Mouse (Mus musculus) liver, embryonic 15.5 days (tissue): ENCODE measurements at regions not wholly inside any gene's neighbourhood (a gene's known extent, or its start where the extent isn't known, plus 50 kb on each side); places are given as distances from the start of the nearest gene placed in this dataset.
"Not testable (repeated sequence)": the region's sequence is repeated elsewhere in the genome, so short reads cannot be mapped to it uniquely, and the experiment has no call there.

ENCODE experiments used
- ATAC-seq: fragments of 200-750 bp; cut with Nextera tagmentation; 2 replicates; pipeline ENCODE4 v1.8.0; 2017; ENCODE audit warnings: moderate number of reproducible peaks, mild to moderate bottlenecking, moderate library complexity; ENCODE audit not compliant: insufficient read depth
- H3K27ac ChIP-seq: fragments of 300-500 bp; sonication (generic); replicated peaks from 2 replicates; pipeline ENCODE4 v1.5.1; 2015; ENCODE audit warnings: mild to moderate bottlenecking, inconsistent platforms
- H3K27me3 ChIP-seq: fragments of 300-500 bp; sonication (generic); 2 replicates; pipeline ENCODE4 v1.6.1; 2015; ENCODE audit warnings: mild to moderate bottlenecking, inconsistent platforms
- H3K36me3 ChIP-seq: fragments of 300-500 bp; sonication (generic); replicated peaks from 2 replicates; pipeline ENCODE4 v1.6.1; 2015; ENCODE audit warnings: moderate library complexity, mild to moderate bottlenecking, inconsistent platforms
- H3K4me1 ChIP-seq: fragments of 300-500 bp; sonication (generic); replicated peaks from 2 replicates; pipeline ENCODE4 v1.6.1; 2015; ENCODE audit warnings: inconsistent platforms
- H3K4me2 ChIP-seq: fragments of 300-500 bp; sonication (generic); 2 replicates; pipeline ENCODE4 v1.6.1; 2015; ENCODE audit warnings: moderate library complexity, mild to moderate bottlenecking, inconsistent platforms
- H3K4me3 ChIP-seq: fragments of 300-500 bp; sonication (generic); replicated peaks from 2 replicates; pipeline ENCODE4 v1.5.1; 2015; ENCODE audit warnings: mild to moderate bottlenecking, inconsistent platforms
- H3K9ac ChIP-seq: fragments of 300-500 bp; sonication (generic); 2 replicates; pipeline ENCODE4 v1.6.1; 2015; ENCODE audit warnings: moderate library complexity, mild to moderate bottlenecking, inconsistent platforms
- H3K9me3 ChIP-seq: fragments of 300-500 bp; sonication (generic); replicated peaks from 2 replicates; pipeline ENCODE4 v1.6.1; 2016; ENCODE audit warnings: inconsistent platforms
- WGBS: fragments of 180-500 bp; shearing (Covaris S2); methylation state at CpG from one replicate; pipeline ENCODE4 v1.1.7; 2015; ENCODE audit warnings: mixed read lengths; ENCODE audit not compliant: insufficient replicate concordance; 5-methylcytosine and 5-hydroxymethylcytosine counted together

GRCm38 (mm10) chr6:73587686-73588085, 118.2 kb upstream of the 4931417E11Rik start:
- 54% methylated on average over 2 of the region's 2 CpGs for WGBS
- no peaks in the 10 kb centered on the region for H3K9me3 ChIP-seq
- no peaks in the 10 kb centered on the region for H3K36me3 ChIP-seq
- ATAC-seq: no peak
- H3K4me3 ChIP-seq: no peak overlapping the region
- H3K27ac ChIP-seq: no peak overlapping the region
- no peak overlapping the region for H3K9ac ChIP-seq
- no peak overlapping the region for H3K4me2 ChIP-seq
- H3K4me1 ChIP-seq: no peaks in the 10 kb centered on the region
- H3K27me3 ChIP-seq: no peaks in the 10 kb centered on the region

GRCm38 (mm10) chr6:73576708-73577107, 107.2 kb upstream of the 4931417E11Rik start:
- no peak overlapping the region for H3K4me3 ChIP-seq
- H3K27ac ChIP-seq: no peak overlapping the region
- no peak overlapping the region for H3K4me2 ChIP-seq
- WGBS: 57% methylated on average over 2 of the region's 2 CpGs
- no peak overlapping the region for H3K9ac ChIP-seq
- no peaks in the 10 kb centered on the region for H3K4me1 ChIP-seq
- no peaks in the 10 kb centered on the region for H3K9me3 ChIP-seq
- no peaks in the 10 kb centered on the region for H3K27me3 ChIP-seq
- no peak for ATAC-seq
- H3K36me3 ChIP-seq: no peaks in the 10 kb centered on the region

GRCm38 (mm10) chr6:73560000-73560399, 90.5 kb upstream of the 4931417E11Rik start:
- Histone ChIP-seq H3K9me3 (no peaks in the 10 kb centered on the region), H3K4me2 (no peak overlapping the region), H3K36me3 (no peaks in the 10 kb centered on the region), H3K4me3 (no peak overlapping the region), H3K9ac (no peak overlapping the region), H3K27ac (no peak overlapping the region), H3K4me1 (no peaks in the 10 kb centered on the region), H3K27me3 (no peaks in the 10 kb centered on the region)
- peak; percentile 49; the same call in 1 of the 2 replicates for ATAC-seq
- 27% methylated on average over 2 of the region's 2 CpGs for WGBS

- H3K9ac ChIP-seq: no peak overlapping the region
- H3K4me2 ChIP-seq: 0 out of 2 replicates have a peak overlapping the region, but pooled peaks have one; percentile 13
- 31% methylated on average over 1 of the region's 1 CpGs for WGBS
- H3K9me3 ChIP-seq: no peaks in the 10 kb centered on the region
- H3K4me3 ChIP-seq: no peak overlapping the region
- H3K27me3 ChIP-seq: no peaks in the 10 kb centered on the region
- H3K27ac ChIP-seq: no peak overlapping the region
- H3K4me1 ChIP-seq: peaks cover 16% of the 10 kb centered on the region; the same call in 1 of the 2 replicates
- peak; percentile 81 for ATAC-seq
- no peaks in the 10 kb centered on the region for H3K36me3 ChIP-seq
Observed at GRCm38 (mm10) chr6:73530559-73530958, 61.1 kb upstream of the 4931417E11Rik start.

GRCm38 (mm10) chr6:73530098-73530497, 60.6 kb upstream of the 4931417E11Rik start:
- Histone ChIP-seq H3K36me3 (no peaks in the 10 kb centered on the region), H3K4me1 (peaks cover 16% of the 10 kb centered on the region; the same call in 1 of the 2 replicates), H3K27me3 (no peaks in the 10 kb centered on the region), H3K9me3 (no peaks in the 10 kb centered on the region), H3K9ac (no peak overlapping the region), H3K4me3 (no peak overlapping the region), H3K4me2 (0 out of 2 replicates have a peak overlapping the region, but pooled peaks have one; percentile 13), H3K27ac (no peak overlapping the region)
- WGBS: 39% methylated on average over 1 of the region's 1 CpGs
- ATAC-seq: peak; percentile 93

GRCm38 (mm10) chr6:73523658-73524057, 54.2 kb upstream of the 4931417E11Rik start:
- Histone ChIP-seq H3K27me3 (no peaks in the 10 kb centered on the region), H3K4me1 (no peaks in the 10 kb centered on the region), H3K4me3 (no peak overlapping the region), H3K9me3 (no peaks in the 10 kb centered on the region), H3K9ac (no peak overlapping the region), H3K4me2 (no peak overlapping the region), H3K27ac (no peak overlapping the region), H3K36me3 (no peaks in the 10 kb centered on the region)
- ATAC-seq: no peak
- WGBS: 50% methylated on average over 9 of the region's 9 CpGs

- H3K4me2 ChIP-seq, H3K36me3 ChIP-seq, H3K4me1 ChIP-seq, H3K9me3 ChIP-seq, H3K27ac ChIP-seq, H3K9ac ChIP-seq, H3K27me3 ChIP-seq, H3K4me3 ChIP-seq, ATAC-seq: not testable (repeated sequence)
- WGBS: 59% methylated on average over 4 of the region's 4 CpGs
Observed at GRCm38 (mm10) chr6:73519894-73520293, 50.4 kb upstream of the 4931417E11Rik start.
